Mouse (Mus musculus) stomach, embryonic 14.5 days (tissue): ENCODE measurements around the gene Efhd1. TPM values are rescaled to one million over a fixed set of nuclear protein-coding genes. Genes with fewer than 3 reads are reported as not detected.

ENCODE experiments used
- polyA plus RNA-seq: library from polyadenylated mRNA; unstranded; fragments of >200 nt; fragmentation: Nextera tagmentation; extraction: Ambion mirVana; gene quantifications from 2 replicates; pipeline ENCODE4 v1.2.1, GENCODE M21; 2014

The Efhd1 gene
- polyA plus RNA-seq, 1 experiment from 2014 or later, result 0.14 TPM

Other genes starting within 250 kb of the Efhd1 start
- not detected in 2 replicates for gene Alppl2, start 174.4 kb upstream of the Efhd1 start, polyA plus RNA-seq
- gene Alpi, start 162.8 kb upstream of the Efhd1 start, polyA plus RNA-seq, result 0.61 and 1.1 TPM in 2 replicates
- not detected in 2 replicates for gene Akp3, start 139.4 kb upstream of the Efhd1 start, polyA plus RNA-seq
- 7.5 and 8.4 TPM in 2 replicates for gene Ecel1, start 107.8 kb upstream of the Efhd1 start, polyA plus RNA-seq
- gene Prss56, start 81.0 kb upstream of the Efhd1 start, polyA plus RNA-seq, result 0.14 TPM in 1 of 2 replicates, not detected in the other
- gene Chrnd, start 73.8 kb upstream of the Efhd1 start, polyA plus RNA-seq, result not detected in 2 replicates
- gene Chrng, start 59.7 kb upstream of the Efhd1 start, polyA plus RNA-seq, result not detected in 2 replicates
- 138 and 146 TPM in 2 replicates for gene Eif4e2, start 50.4 kb upstream of the Efhd1 start, polyA plus RNA-seq
- 55.1 and 61.2 TPM in 2 replicates for gene Gigyf2, start 62.6 kb downstream of the Efhd1 start, polyA plus RNA-seq
- gene Kcnj13, start 130.4 kb downstream of the Efhd1 start, polyA plus RNA-seq, result 5.7 and 5.9 TPM in 2 replicates
- gene Snorc, start 205.9 kb downstream of the Efhd1 start, polyA plus RNA-seq, result 0.59 TPM in 1 of 2 replicates, not detected in the other
- 2.3 and 2.8 TPM in 2 replicates for gene Neu2, start 245.5 kb downstream of the Efhd1 start, polyA plus RNA-seq